Mouse (Mus musculus) kidney, adult 2 months (tissue): ENCODE measurements around the gene Hikeshi.

Source experiments
- CTCF ChIP-seq: fragments of 200-500 bp; conservative IDR thresholded peaks from 2 replicates; pipeline ENCODE4 v1.5.1; 2011; ENCODE audit warnings: low read depth, mild to moderate bottlenecking, control low read depth, low read length, moderate library complexity, mixed read lengths; ENCODE audit not compliant: insufficient read depth, insufficient read length
- POLR2A ChIP-seq: fragments of 200-500 bp; IDR thresholded peaks from one replicate; pipeline ENCODE4 v1.6.1; 2011; ENCODE audit warnings: low read depth, low read length, control low read depth

GRCm38 (mm10) chr7:89903442-89904343 is 37.3 kb downstream of the Hikeshi start, which contains the start of gene Ccdc81:
- TF ChIP-seq CTCF (no peak), POLR2A (no peak)
